Mouse (Mus musculus) 3134 (cell line): ENCODE measurements around the gene Cog4.
A peak's percentile ranks its signal among the peaks of the same experiment; 100 is the strongest.
"Not testable (repeated sequence)": the region's sequence is repeated elsewhere in the genome, so short reads cannot be mapped to it uniquely, and the experiment has no call there.

ENCODE experiments used
- DNase-seq: peaks from one replicate; pipeline ENCODE4 v3.0.0-alpha.2; 2011; ENCODE audit warnings: low spot score; ENCODE audit not compliant: insufficient read length; ENCODE audit errors: extremely low read depth

The Cog4 gene

DNA sequence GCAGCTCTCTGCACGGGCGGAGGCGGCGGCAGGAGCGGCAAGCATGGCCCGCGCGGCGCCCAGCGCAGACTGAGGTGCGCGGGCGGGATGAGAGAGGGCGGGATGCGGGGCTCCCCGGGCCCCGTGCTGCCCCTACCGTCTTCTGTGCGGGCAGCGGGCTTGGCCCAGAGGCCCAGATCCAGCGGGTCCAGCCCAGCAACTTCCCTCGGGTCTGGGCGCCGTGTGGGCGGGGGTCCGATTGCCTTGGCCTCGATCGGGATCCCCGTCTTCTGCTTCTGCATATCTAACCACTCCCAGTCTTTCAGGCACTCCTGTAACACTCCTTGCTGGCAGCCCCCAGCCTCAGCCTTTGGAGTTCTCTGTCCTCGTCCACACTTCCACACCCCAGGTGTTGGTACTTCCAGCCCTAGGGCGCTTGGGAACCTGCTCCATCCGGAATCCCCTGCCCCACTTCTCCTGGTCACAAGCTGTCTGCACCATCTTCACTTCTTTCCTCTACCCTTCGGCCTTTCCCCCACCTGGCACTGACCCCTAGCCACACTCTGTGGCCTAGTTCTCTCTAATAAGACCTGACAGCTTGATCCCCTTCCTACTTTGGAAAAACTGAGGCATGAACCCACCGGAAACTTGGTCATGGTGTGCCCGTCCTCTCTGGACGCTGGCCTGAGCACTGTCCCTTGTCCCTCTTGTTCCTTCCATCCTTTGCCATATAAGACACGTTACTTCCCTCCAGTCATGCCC is 73.8 kb downstream of the Cog4 start:
- DNase-seq, result peak; percentile 45

GRCm38 (mm10) chr8:110920773-110921277 is 74.4 kb downstream of the Cog4 start:
- no peak for DNase-seq

GRCm38 (mm10) chr8:110921492-110922230 is 75.3 kb downstream of the Cog4 start:
- no peak for DNase-seq

DNA sequence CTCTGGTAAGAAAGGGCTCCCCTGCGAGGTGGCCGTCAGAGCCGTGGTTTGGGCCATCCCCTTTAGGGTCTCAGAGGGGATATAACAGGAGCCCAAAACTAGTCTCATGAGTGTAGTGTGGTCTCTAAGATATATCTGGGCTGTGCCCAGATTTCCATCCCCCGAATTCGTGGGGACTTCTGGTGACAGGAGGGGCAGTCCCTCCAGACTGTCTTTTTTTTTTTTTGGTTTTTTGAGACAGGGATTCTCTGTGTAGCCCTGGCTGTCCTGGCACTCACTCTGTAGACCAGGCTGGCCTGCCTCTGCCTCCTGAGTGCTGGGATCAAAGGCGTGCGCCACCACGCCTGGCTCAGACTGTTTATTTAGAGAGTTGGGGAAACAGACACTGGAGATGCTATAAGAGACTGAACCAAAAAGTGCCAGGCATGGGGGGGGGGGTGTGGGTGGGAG is 79.3 kb downstream of the Cog4 start:
- DNase-seq, result no peak

DNA sequence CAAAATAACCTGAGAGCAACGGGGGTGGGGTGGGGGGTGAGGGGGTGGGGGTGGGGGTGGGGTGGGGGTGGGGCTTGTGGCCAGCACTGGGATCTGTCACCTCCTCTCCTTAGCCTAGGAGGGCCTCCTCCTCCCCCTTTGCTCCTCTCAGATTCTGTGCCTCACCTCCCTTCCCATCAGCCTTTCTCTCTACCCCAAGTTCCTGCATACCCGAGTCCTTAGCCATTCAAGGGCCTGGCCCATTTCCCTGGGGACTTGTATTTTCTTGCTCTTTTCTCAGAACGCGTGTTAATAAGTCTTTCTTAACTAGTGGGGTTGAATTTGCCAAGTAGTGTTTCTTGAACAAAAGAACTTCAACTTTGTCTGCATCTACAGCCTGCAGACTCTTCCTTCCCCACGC is 80.3 kb downstream of the Cog4 start:
- DNase-seq, result no peak

GRCm38 (mm10) chr8:110928435-110928834 is 82.0 kb downstream of the Cog4 start:
- no peak for DNase-seq

DNA sequence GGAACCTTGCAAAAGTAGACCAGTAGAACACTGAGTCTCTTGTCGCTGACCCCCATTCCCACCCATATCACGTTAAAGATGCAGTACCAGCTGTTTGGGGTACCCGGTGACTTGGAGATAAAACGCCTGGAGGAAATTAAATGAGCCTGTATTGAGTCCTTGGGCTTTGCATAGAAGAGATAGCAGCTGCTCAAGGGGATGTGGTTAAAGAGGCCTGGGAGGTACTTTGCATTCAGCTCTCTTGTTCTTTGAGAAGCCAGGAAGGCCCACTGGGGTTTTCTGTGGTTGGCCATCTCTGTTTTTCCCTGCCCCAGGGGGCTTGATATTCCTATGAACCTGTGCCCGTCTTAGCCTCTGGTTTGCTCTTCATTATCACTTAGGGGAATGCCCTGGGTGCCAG is 82.7 kb downstream of the Cog4 start:
- no peak for DNase-seq

- not testable (repeated sequence) for DNase-seq
Observed at GRCm38 (mm10) chr8:110929672-110930071, 83.3 kb downstream of the Cog4 start.

- DNase-seq, result no peak
Observed at GRCm38 (mm10) chr8:110931176-110931939, 85.0 kb downstream of the Cog4 start.
